Mouse (Mus musculus): ENCODE data around the gene Abcb9. TPM values are rescaled to one million over a fixed set of nuclear protein-coding genes. Genes with fewer than 3 reads are reported as not detected.

Gene Abcb9
- polyA plus RNA-seq, 1 experiment from 2014 or later: 2.7 TPM

DNA sequence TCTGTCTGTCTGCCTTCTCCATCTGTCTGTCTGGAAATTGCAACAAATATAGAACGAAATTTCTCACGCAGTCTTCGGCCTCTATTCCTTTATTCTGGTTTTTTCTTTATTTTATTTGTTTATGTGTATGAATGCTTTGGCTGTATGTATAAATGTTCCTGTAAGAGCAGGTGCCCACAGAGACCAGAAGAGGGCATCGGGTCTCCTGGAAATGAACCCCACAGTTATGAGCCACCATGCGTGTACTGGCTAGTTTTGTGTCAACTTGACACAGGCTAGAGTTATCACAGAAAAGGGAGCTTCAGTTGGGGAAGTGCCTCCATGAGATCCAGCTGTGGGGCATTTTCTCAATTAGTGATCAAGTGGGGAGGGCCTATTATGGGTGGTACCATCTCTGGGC is 51.6 kb downstream of the Abcb9 start:
- Histone ChIP-seq H3K9ac (ENCODE audit: low read length) (no peak overlapping the region), H3K27ac (ENCODE audit: low read length) (peak overlapping the region; percentile 15), H3K4me1 (replicated peaks; ENCODE audit: control insufficient read depth, insufficient read depth, low read length) (peaks cover 5% of the 10 kb centered on the region; the same call in 1 of the 2 replicates), H3K9me3 (ENCODE audit: control insufficient read depth, low read length) (no peaks in the 10 kb centered on the region), H3K4me3 (ENCODE audit: low read length) (no peak overlapping the region), H3K27me3 (ENCODE audit: control insufficient read depth, insufficient read depth, low read depth, low read length) (no peaks in the 10 kb centered on the region), H3K4me2 (ENCODE audit: low read depth, low read length) (no peak overlapping the region), H3K36me3 (ENCODE audit: control insufficient read depth, insufficient read depth, low read length) (no peaks in the 10 kb centered on the region)
- ATAC-seq (ENCODE audit: low read depth): no peak
- WGBS: 81% methylated on average over 5 of the region's 5 CpGs

DNA sequence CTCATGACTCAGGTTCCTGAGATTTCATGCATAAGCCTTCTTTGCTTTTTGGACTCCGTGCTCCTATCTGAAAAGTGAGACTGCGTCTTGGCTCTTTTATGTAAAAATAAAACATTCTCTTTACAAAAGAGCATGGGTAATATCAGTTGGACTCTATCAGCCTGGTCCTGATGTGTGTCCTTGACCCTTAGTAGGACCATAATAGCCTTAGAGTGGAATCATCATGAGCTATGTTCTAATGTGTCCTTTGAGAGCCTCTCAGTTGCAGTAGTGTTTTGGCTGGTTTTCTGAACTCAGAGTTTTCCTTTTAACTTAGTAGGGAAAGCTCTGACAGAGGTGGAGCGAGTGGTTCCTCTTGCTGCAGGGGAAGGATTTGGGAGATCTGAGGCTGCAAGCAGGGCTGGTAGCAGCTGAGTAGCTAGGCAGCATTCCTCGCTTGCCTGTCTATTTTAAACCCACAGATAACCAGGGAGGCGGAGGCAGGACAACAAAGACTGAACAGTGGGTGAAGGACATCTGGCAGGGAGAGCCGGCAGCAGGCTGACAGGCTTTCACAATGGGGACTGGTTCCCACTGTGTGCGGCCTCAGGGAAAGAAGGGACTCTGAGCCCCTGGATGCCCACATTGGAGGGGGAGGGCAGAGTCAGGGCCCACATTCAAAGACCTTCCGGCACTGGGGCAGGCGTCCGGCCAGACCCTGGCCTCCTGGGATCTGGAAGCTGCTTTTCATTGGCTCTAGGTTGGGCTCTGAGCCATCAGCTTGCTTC is 52.2 kb downstream of the Abcb9 start:
- Histone ChIP-seq H3K4me2 (ENCODE audit: low read depth, low read length) (no peak overlapping the region), H3K4me1 (replicated peaks; ENCODE audit: control insufficient read depth, insufficient read depth, low read length) (peaks cover 5% of the 10 kb centered on the region; the same call in 1 of the 2 replicates), H3K9ac (ENCODE audit: low read length) (no peak overlapping the region), H3K27ac (ENCODE audit: low read length) (peak overlapping the region; percentile 15), H3K36me3 (ENCODE audit: control insufficient read depth, insufficient read depth, low read length) (no peaks in the 10 kb centered on the region), H3K4me3 (ENCODE audit: low read length) (no peak overlapping the region), H3K27me3 (ENCODE audit: control insufficient read depth, insufficient read depth, low read depth, low read length) (no peaks in the 10 kb centered on the region), H3K9me3 (ENCODE audit: control insufficient read depth, low read length) (no peaks in the 10 kb centered on the region)
- 40% methylated on average over 10 of the region's 10 CpGs for WGBS
- ATAC-seq (ENCODE audit: low read depth): peak; percentile 75

DNA sequence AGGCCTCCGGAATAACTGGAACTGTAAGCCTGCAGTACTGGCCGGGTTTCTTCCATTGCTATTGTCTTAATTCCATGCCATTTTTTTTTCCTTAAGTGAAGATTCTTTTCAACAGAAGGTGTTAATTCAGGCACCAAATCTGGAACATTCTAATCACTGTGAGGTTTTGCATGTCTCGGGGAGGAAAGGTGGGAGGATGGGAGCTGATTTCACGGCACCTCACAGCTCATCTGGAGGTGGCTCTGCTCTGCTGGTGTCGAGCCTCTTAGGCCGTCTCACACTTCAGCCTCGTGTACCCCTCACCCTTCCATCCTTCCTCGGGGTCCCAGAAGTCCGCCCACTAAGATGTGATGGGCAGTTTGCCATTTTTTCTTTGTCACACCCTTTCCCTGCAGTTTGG is 54.5 kb downstream of the Abcb9 start:
- H3K27ac ChIP-seq (ENCODE audit: low read length): no peak overlapping the region
- H3K4me1 ChIP-seq (replicated peaks; ENCODE audit: control insufficient read depth, insufficient read depth, low read length): peaks cover 5% of the 10 kb centered on the region; the same call in 1 of the 2 replicates
- no peak overlapping the region for H3K4me2 ChIP-seq (ENCODE audit: low read depth, low read length)

DNA sequence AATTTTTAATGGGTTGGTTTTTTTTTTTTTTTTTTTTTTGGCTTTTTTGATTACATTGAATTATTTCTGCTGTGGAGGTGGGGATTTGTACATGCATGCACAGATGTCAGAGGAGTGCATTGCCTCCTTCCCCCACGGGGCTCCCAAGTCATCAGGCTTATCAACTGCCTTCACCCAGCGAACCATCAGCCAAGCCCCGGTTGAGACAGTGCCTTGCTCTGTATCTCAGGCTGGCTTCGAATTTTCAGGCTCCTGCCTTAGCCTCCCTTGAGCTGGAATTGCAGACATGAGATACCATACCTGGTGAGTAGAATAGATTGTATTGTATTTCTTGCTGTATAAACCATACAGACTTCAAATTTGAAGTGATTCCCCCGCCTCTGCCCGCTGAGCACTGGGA is 56.0 kb downstream of the Abcb9 start:
- H3K9ac ChIP-seq (ENCODE audit: low read length): no peak overlapping the region
- H3K4me2 ChIP-seq (ENCODE audit: low read depth, low read length): no peak overlapping the region
- no peak overlapping the region for H3K27ac ChIP-seq (ENCODE audit: low read length)
- WGBS: 80% methylated on average over 6 of the region's 6 CpGs
- no peak for ATAC-seq (ENCODE audit: low read depth)
- H3K4me1 ChIP-seq (replicated peaks; ENCODE audit: control insufficient read depth, insufficient read depth, low read length): peaks cover 5% of the 10 kb centered on the region; the same call in 1 of the 2 replicates
- no peak overlapping the region for H3K4me3 ChIP-seq (ENCODE audit: low read length)
- no peaks in the 10 kb centered on the region for H3K27me3 ChIP-seq (ENCODE audit: control insufficient read depth, insufficient read depth, low read depth, low read length)
- no peaks in the 10 kb centered on the region for H3K9me3 ChIP-seq (ENCODE audit: control insufficient read depth, low read length)
- H3K36me3 ChIP-seq (ENCODE audit: control insufficient read depth, insufficient read depth, low read length): no peaks in the 10 kb centered on the region

More for the DNA sequence above, 54.5 kb downstream of the Abcb9 start:
- Histone ChIP-seq H3K27me3 (ENCODE audit: control insufficient read depth, insufficient read depth, low read depth, low read length) (no peaks in the 10 kb centered on the region), H3K36me3 (ENCODE audit: control insufficient read depth, insufficient read depth, low read length) (no peaks in the 10 kb centered on the region), H3K4me3 (ENCODE audit: low read length) (no peak overlapping the region), H3K9me3 (ENCODE audit: control insufficient read depth, low read length) (no peaks in the 10 kb centered on the region), H3K9ac (ENCODE audit: low read length) (no peak overlapping the region)
- WGBS: 60% methylated on average over 9 of the region's 9 CpGs
- no peak for ATAC-seq (ENCODE audit: low read depth)

DNA sequence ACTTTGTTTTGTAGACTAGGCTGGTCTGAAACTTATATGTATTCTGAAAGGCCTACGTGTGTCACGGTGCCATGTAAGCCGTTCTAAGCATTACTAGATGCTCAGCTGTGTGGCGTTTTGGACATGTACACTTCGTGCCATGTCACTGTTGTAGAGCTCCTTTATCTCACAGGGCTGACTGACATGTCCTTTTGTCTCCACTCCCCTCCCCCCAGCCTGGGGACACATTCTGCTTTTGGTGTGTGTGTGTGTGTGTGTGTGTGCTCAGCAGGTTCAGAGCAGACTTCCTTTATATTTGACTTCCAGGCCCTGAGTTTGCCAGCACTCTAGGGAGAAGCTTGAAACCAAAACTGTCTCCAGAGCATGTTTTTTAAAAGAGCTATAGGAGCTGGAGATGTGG is 58.8 kb downstream of the Abcb9 start:
- WGBS: 66% methylated on average over 5 of the region's 5 CpGs
- H3K4me3 ChIP-seq (ENCODE audit: low read length): no peak overlapping the region
- no peak overlapping the region for H3K4me2 ChIP-seq (ENCODE audit: low read depth, low read length)
- H3K27me3 ChIP-seq (ENCODE audit: control insufficient read depth, insufficient read depth, low read depth, low read length): no peaks in the 10 kb centered on the region
- H3K9ac ChIP-seq (ENCODE audit: low read length): no peak overlapping the region
- ATAC-seq (ENCODE audit: low read depth): no peak
- no peak overlapping the region for H3K27ac ChIP-seq (ENCODE audit: low read length)
- no peaks in the 10 kb centered on the region for H3K4me1 ChIP-seq (replicated peaks; ENCODE audit: control insufficient read depth, insufficient read depth, low read length)
- no peaks in the 10 kb centered on the region for H3K9me3 ChIP-seq (ENCODE audit: control insufficient read depth, low read length)
- no peaks in the 10 kb centered on the region for H3K36me3 ChIP-seq (ENCODE audit: control insufficient read depth, insufficient read depth, low read length)

DNA sequence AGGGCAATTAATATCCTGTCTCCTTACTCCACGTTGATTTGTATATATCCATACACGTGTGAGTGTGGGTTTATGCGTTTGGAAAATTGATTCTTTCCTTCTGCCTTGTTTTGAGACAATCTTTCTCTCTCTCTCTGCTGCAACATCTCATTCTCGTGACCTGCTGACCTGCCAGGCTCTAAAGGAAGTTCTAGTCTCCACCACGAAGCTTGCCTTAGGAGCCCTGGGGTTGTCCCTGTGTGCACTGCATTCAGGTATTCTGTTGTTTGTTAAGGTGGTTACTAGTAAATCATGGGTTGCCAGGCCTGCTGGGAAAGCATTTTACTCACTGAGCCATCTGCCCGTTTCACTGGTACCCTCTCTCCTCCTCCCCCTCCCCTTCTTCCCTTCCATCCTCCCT is 59.3 kb downstream of the Abcb9 start:
- no peak overlapping the region for H3K4me2 ChIP-seq (ENCODE audit: low read depth, low read length)
- no peaks in the 10 kb centered on the region for H3K4me1 ChIP-seq (replicated peaks; ENCODE audit: control insufficient read depth, insufficient read depth, low read length)
- H3K27ac ChIP-seq (ENCODE audit: low read length): no peak overlapping the region
- H3K27me3 ChIP-seq (ENCODE audit: control insufficient read depth, insufficient read depth, low read depth, low read length): no peaks in the 10 kb centered on the region
- H3K36me3 ChIP-seq (ENCODE audit: control insufficient read depth, insufficient read depth, low read length): no peaks in the 10 kb centered on the region
- no peak for ATAC-seq (ENCODE audit: low read depth)
- 29% methylated on average over 6 of the region's 6 CpGs for WGBS
- no peaks in the 10 kb centered on the region for H3K9me3 ChIP-seq (ENCODE audit: control insufficient read depth, low read length)
- H3K4me3 ChIP-seq (ENCODE audit: low read length): no peak overlapping the region
- no peak overlapping the region for H3K9ac ChIP-seq (ENCODE audit: low read length)

DNA sequence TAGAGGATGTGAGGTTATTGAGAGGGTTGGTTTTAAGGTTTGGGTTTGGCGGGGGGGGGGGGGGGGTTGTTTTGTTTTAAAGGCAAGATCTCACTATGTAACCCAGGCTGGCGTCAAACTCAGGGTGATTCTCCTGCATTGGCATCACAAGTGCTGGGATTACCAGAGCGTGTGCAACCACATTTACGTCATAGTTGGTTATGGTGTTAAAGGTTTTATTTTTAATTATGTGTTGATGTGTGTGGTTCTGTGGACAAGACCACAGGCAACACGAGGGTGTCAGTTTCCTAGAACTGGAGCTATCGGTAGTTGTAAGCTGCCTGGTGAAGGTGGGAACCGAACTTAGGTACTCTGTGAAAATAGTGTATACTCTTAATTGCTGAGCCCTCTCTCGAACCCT is 59.8 kb downstream of the Abcb9 start:
- no peaks in the 10 kb centered on the region for H3K36me3 ChIP-seq (ENCODE audit: control insufficient read depth, insufficient read depth, low read length)
- no peak overlapping the region for H3K4me3 ChIP-seq (ENCODE audit: low read length)
- H3K27me3 ChIP-seq (ENCODE audit: control insufficient read depth, insufficient read depth, low read depth, low read length): no peaks in the 10 kb centered on the region
- no peak for ATAC-seq (ENCODE audit: low read depth)
- H3K4me1 ChIP-seq (replicated peaks; ENCODE audit: control insufficient read depth, insufficient read depth, low read length): peaks cover 3% of the 10 kb centered on the region
- H3K27ac ChIP-seq (ENCODE audit: low read length): no peak overlapping the region
- no peak overlapping the region for H3K4me2 ChIP-seq (ENCODE audit: low read depth, low read length)
- H3K9ac ChIP-seq (ENCODE audit: low read length): no peak overlapping the region
- H3K9me3 ChIP-seq (ENCODE audit: control insufficient read depth, low read length): no peaks in the 10 kb centered on the region
- WGBS: 63% methylated on average over 8 of the region's 8 CpGs

DNA sequence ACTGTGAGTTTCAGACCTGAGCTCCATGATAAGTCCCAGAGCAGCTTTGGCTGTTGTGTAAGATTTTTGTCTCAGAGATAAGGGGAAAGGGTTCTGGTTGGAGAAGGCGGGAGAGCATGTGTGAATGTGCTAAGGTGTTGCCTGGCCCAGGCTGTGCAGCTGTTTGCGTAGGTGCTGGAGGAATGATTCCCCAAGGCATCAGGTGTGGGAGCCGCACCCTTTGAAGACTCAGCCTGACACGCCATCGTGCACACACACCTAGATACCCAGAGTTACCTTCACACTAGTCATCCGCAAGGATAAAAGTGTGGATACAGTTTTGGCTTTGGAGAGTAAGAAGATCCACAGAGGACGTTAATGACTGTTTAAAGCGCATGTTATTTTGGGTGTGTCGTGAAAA is 60.2 kb downstream of the Abcb9 start:
- H3K4me1 ChIP-seq (replicated peaks; ENCODE audit: control insufficient read depth, insufficient read depth, low read length): peaks cover 7% of the 10 kb centered on the region
- H3K9ac ChIP-seq (ENCODE audit: low read length): no peak overlapping the region
- H3K27ac ChIP-seq (ENCODE audit: low read length): no peak overlapping the region
- 72% methylated on average over 9 of the region's 9 CpGs for WGBS
- ATAC-seq (ENCODE audit: low read depth): no peak
- no peak overlapping the region for H3K4me2 ChIP-seq (ENCODE audit: low read depth, low read length)
- H3K9me3 ChIP-seq (ENCODE audit: control insufficient read depth, low read length): no peaks in the 10 kb centered on the region
- no peaks in the 10 kb centered on the region for H3K27me3 ChIP-seq (ENCODE audit: control insufficient read depth, insufficient read depth, low read depth, low read length)
- H3K4me3 ChIP-seq (ENCODE audit: low read length): no peak overlapping the region
- H3K36me3 ChIP-seq (ENCODE audit: control insufficient read depth, insufficient read depth, low read length): no peaks in the 10 kb centered on the region

DNA sequence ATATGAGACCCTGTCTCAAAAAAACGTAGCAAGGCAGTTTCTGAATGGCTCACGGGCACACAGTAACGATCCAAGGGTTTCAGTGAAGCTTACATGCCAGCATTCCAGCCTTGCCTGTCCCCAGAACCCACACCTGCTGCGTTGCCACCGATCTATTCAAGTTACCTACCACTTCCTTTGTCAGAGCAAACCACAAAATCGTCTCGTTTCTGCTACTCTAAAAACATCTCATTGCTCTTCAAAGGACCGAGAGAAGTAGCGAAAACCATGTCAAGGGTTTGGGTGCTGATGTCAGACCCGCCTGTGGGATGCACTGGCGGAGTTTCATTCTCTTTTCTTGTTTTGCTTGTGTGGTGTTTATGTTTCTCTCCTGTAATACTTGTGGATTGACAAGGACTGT is 61.1 kb downstream of the Abcb9 start:
- peaks cover 16% of the 10 kb centered on the region for H3K4me1 ChIP-seq (replicated peaks; ENCODE audit: control insufficient read depth, insufficient read depth, low read length)
- H3K4me3 ChIP-seq (ENCODE audit: low read length): no peak overlapping the region
- H3K36me3 ChIP-seq (ENCODE audit: control insufficient read depth, insufficient read depth, low read length): no peaks in the 10 kb centered on the region
- H3K9me3 ChIP-seq (ENCODE audit: control insufficient read depth, low read length): no peaks in the 10 kb centered on the region
- H3K9ac ChIP-seq (ENCODE audit: low read length): no peak overlapping the region
- H3K4me2 ChIP-seq (ENCODE audit: low read depth, low read length): no peak overlapping the region
- ATAC-seq (ENCODE audit: low read depth): no peak
- H3K27me3 ChIP-seq (ENCODE audit: control insufficient read depth, insufficient read depth, low read depth, low read length): no peaks in the 10 kb centered on the region
- WGBS: 62% methylated on average over 11 of the region's 11 CpGs
- H3K27ac ChIP-seq (ENCODE audit: low read length): no peak overlapping the region
